Mouse (Mus musculus): ENCODE measurements around the gene Gsap. TPM values are rescaled to one million over a fixed set of nuclear protein-coding genes. Genes with fewer than 3 reads are reported as not detected.
"Not testable (repeated sequence)": the region's sequence is repeated elsewhere in the genome, so short reads cannot be mapped to it uniquely, and the experiment has no call there.

The Gsap gene
- total RNA-seq, 2 experiments from 2014 or later: 2.1 to 2.4 TPM

GRCm38 (mm10) chr5:21175132-21176112, 10.6 kb upstream of the Gsap start:
- no peak for DNase-seq
- intact Hi-C loops (cut with DNase I; ENCODE audit: low total_unique reads): no loop called here

GRCm38 (mm10) chr5:21179496-21179895, 6.6 kb upstream of the Gsap start:
- intact Hi-C loops (cut with DNase I; ENCODE audit: low total_unique reads): no loop called here

GRCm38 (mm10) chr5:21183046-21183445, 3.0 kb upstream of the Gsap start:
- intact Hi-C loops (cut with DNase I; ENCODE audit: low total_unique reads); DNase-seq: not testable (repeated sequence)

More at GRCm38 (mm10) chr5:21179496-21179895, 6.6 kb upstream of the Gsap start:
- no peak for DNase-seq

- intact Hi-C loops (cut with DNase I; ENCODE audit: low total_unique reads): no loop called here
- no peak for DNase-seq
Measured at GRCm38 (mm10) chr5:21186821-21187220, 766 bp downstream of the Gsap start.

GRCm38 (mm10) chr5:21188435-21188834, 2.4 kb downstream of the Gsap start:
- intact Hi-C loops (cut with DNase I; ENCODE audit: low total_unique reads): no loop called here
- no peak for DNase-seq

GRCm38 (mm10) chr5:21189036-21189435, 3.0 kb downstream of the Gsap start:
- no peak for DNase-seq
- intact Hi-C loops (cut with DNase I; ENCODE audit: low total_unique reads): no loop called here

GRCm38 (mm10) chr5:21189460-21189859, 3.4 kb downstream of the Gsap start:
- no peak for DNase-seq
- intact Hi-C loops (cut with DNase I; ENCODE audit: low total_unique reads): no loop called here

GRCm38 (mm10) chr5:21203504-21203903, 17.4 kb downstream of the Gsap start:
- intact Hi-C loops (cut with DNase I; ENCODE audit: low total_unique reads): no loop called here
- DNase-seq: no peak

- no peak for DNase-seq
- intact Hi-C loops (cut with DNase I; ENCODE audit: low total_unique reads): no loop called here
Measured at GRCm38 (mm10) chr5:21204157-21204556, 18.1 kb downstream of the Gsap start.

GRCm38 (mm10) chr5:21206014-21206413, 20.0 kb downstream of the Gsap start:
- no peak for DNase-seq

GRCm38 (mm10) chr5:21211406-21211805, 25.4 kb downstream of the Gsap start:
- intact Hi-C loops (cut with DNase I; ENCODE audit: low total_unique reads): no loop called here
- DNase-seq: no peak

More at GRCm38 (mm10) chr5:21206014-21206413, 20.0 kb downstream of the Gsap start:
- intact Hi-C loops (cut with DNase I; ENCODE audit: low total_unique reads): no loop called here

GRCm38 (mm10) chr5:21212933-21213332, 26.9 kb downstream of the Gsap start:
- DNase-seq: no peak
- intact Hi-C loops (cut with DNase I; ENCODE audit: low total_unique reads): no loop called here

- intact Hi-C loops (cut with DNase I; ENCODE audit: low total_unique reads): no loop called here
- no peak for DNase-seq
Measured at GRCm38 (mm10) chr5:21213801-21214200, 27.7 kb downstream of the Gsap start.

- intact Hi-C loops (cut with DNase I; ENCODE audit: low total_unique reads): no loop called here
- no peak for DNase-seq
Measured at GRCm38 (mm10) chr5:21217453-21218294, 31.6 kb downstream of the Gsap start.

GRCm38 (mm10) chr5:21232876-21233275, 46.8 kb downstream of the Gsap start:
- intact Hi-C loops (cut with DNase I; ENCODE audit: low total_unique reads): no loop called here
- no peak for DNase-seq

GRCm38 (mm10) chr5:21244575-21244974, 58.5 kb downstream of the Gsap start:
- intact Hi-C loops (cut with DNase I; ENCODE audit: low total_unique reads): no loop called here
- DNase-seq: no peak

GRCm38 (mm10) chr5:21245241-21245640, 59.2 kb downstream of the Gsap start:
- intact Hi-C loops (cut with DNase I; ENCODE audit: low total_unique reads): no loop called here
- no peak for DNase-seq

- no peak for DNase-seq
- intact Hi-C loops (cut with DNase I; ENCODE audit: low total_unique reads): no loop called here
Measured at GRCm38 (mm10) chr5:21246794-21247193, 60.7 kb downstream of the Gsap start.

- no peak for DNase-seq
- intact Hi-C loops (cut with DNase I; ENCODE audit: low total_unique reads): no loop called here
Measured at GRCm38 (mm10) chr5:21247916-21248315, 61.9 kb downstream of the Gsap start.

GRCm38 (mm10) chr5:21248834-21249233, 62.8 kb downstream of the Gsap start:
- no peak for DNase-seq
- intact Hi-C loops (cut with DNase I; ENCODE audit: low total_unique reads): no loop called here
